Mouse (Mus musculus) testis, adult 2 months (tissue): Measurements from ENCODE around the gene Pdcd4. TPM values are rescaled to one million over a fixed set of nuclear protein-coding genes. Genes with fewer than 3 reads are reported as not detected.
"Not testable (repeated sequence)": the region's sequence is repeated elsewhere in the genome, so short reads cannot be mapped to it uniquely, and the experiment has no call there.

Source experiments
- H3K27ac ChIP-seq: fragments of 200-500 bp; 2 replicates; pipeline ENCODE4 v1.5.1; 2012; ENCODE audit warnings: low read depth, low read length; ENCODE audit not compliant: control insufficient read depth, insufficient read depth
- H3K27me3 ChIP-seq: fragments of 200-500 bp; 2 replicates; pipeline ENCODE4 v1.6.1; 2012; ENCODE audit warnings: mild to moderate bottlenecking, low read length, moderate library complexity; ENCODE audit not compliant: control insufficient read depth, insufficient read depth
- H3K36me3 ChIP-seq: fragments of 200-500 bp; 2 replicates; pipeline ENCODE4 v1.6.1; 2012; ENCODE audit warnings: mild to moderate bottlenecking, low read length; ENCODE audit not compliant: control insufficient read depth, insufficient read depth
- H3K4me1 ChIP-seq: fragments of 200-500 bp; 2 replicates; pipeline ENCODE4 v1.6.1; 2012; ENCODE audit warnings: low read length; ENCODE audit not compliant: control insufficient read depth, insufficient read depth
- H3K4me3 ChIP-seq: fragments of 200-500 bp; 2 replicates; pipeline ENCODE4 v1.5.1; 2012; ENCODE audit warnings: low read depth, mild to moderate bottlenecking, low read length, moderate library complexity, mixed read lengths; ENCODE audit not compliant: control insufficient read depth
- CTCF ChIP-seq: fragments of 200-500 bp; IDR thresholded peaks from 2 replicates; pipeline ENCODE4 v1.5.1; 2012; ENCODE audit warnings: low read depth, mild to moderate bottlenecking, inconsistent platforms, low read length, moderate library complexity; ENCODE audit not compliant: control insufficient read depth, insufficient read depth, insufficient replicate concordance
- POLR2A ChIP-seq: fragments of 200-500 bp; IDR thresholded peaks from 2 replicates; pipeline ENCODE4 v1.6.1; 2012; ENCODE audit warnings: low read depth, mild to moderate bottlenecking, inconsistent platforms, low read length, moderate library complexity; ENCODE audit not compliant: control insufficient read depth
- polyA plus RNA-seq: library from polyadenylated mRNA; depleted of rRNA; stranded (reverse); fragments of >200 nt; gene quantifications from 2 replicates; pipeline ENCODE4 v1.2.3, GENCODE M21; 2012

Pdcd4 gene
- polyA plus RNA-seq, 1 experiment = 46.6 TPM

DNA sequence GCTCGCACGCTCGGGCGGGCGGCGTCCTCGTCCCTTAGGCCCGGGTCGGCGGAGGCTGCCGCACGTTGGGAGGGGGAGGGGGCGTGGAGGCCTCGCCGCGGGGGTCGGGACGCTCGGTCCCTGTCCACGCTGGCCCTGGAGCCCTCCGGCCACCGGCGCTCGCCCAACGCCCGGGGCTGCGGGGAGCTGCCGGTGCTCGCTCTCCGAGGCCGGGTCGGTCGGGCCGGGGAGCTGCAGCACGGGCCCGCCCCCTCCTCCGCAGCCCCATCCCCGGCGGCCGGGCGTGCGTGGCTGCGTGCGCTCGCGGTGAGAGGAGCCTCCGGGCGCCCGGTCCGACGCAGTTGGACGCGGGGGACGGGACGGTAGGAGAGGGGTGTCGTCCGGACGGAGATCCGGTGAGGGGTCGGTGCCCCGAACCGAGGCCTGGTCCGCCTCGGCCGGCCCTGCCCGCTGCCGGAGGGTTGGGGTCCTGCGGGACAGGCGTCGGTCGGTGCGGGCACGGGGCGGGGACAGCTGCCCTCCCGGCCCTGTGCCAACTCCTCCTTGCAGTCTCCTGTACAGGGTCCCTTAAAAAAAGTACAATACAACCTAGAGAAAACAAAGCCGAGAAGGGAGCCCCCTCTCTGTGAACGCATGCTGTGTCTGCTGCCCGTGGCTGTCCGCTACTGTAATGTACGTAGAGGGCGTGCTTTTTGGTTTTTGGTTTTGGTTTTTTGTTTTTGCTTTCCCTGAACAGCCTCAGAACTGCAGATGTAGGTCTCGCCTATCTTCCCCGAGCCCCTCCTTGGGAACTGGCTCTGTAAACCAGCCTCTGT, 11.7 kb downstream of the Pdcd4 start:
- Histone ChIP-seq H3K27me3 (no peaks in the 10 kb centered on the region), H3K4me3 (peak overlapping the region; percentile 94), H3K27ac (peak overlapping the region; percentile 91), H3K4me1 (peaks cover 7% of the 10 kb centered on the region), H3K36me3 (no peaks in the 10 kb centered on the region)
- TF ChIP-seq POLR2A = no peak
- TF ChIP-seq CTCF = no peak

- TF ChIP-seq POLR2A (no peak), CTCF (no peak)
- H3K27me3 ChIP-seq = no peaks in the 10 kb centered on the region
- no peaks in the 10 kb centered on the region for H3K36me3 ChIP-seq
These were observed 12.9 kb downstream of the Pdcd4 start for GRCm38 (mm10) chr19:53904833-53905480.

DNA sequence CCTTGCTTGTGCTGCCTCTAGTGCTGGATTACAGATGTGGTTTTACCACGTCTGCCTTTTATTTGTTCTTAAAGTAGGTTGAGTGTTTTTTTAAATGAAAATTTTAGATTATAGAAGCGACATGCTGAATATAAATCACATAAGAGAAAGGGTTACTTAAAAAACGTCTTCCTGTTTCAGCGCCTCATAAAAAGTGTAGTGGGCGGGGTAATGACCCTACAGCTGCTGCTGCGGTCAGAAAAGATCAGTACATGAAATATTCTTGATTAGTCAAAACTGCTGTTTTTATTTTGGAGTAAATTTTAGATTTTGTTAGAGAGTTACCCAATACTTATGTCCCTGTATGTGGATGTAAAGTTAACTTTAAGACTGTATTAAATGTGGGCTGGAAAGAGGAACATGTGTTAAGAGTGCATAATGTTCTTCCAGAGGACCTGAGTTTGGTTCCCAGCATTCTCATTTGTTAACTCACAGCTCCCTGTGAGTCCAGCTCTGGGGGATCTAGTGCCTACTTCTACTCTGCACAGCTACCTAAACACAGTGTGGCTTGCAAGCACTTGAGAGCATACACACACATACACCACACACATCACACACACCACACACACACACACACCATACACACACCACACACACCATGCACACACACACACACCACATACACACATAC, 14.1 kb downstream of the Pdcd4 start:
- peaks cover 7% of the 10 kb centered on the region for H3K4me1 ChIP-seq
- H3K27me3 ChIP-seq = no peaks in the 10 kb centered on the region
- H3K36me3 ChIP-seq = no peaks in the 10 kb centered on the region
- no peak for TF ChIP-seq CTCF
- no peak for TF ChIP-seq POLR2A
- H3K4me3 ChIP-seq = no peak overlapping the region
- H3K27ac ChIP-seq = no peak overlapping the region

More at GRCm38 (mm10) chr19:53904833-53905480, 12.9 kb downstream of the Pdcd4 start:
- Histone ChIP-seq H3K4me1 (peaks cover 7% of the 10 kb centered on the region), H3K4me3 (no peak overlapping the region), H3K27ac (no peak overlapping the region)

DNA sequence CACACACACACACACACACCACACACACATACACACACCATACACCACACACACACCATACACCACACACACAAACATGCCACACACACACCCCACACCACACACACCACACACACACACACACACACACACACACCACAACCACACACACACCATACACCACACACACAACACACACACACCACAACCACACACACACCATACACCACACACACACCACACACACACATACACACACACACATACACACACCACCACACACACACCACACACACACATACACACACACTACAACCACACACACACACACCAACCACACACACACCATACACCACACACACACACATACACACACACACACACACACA, 14.7 kb downstream of the Pdcd4 start:
- H3K4me1 ChIP-seq, H3K27me3 ChIP-seq, H3K4me3 ChIP-seq, H3K27ac ChIP-seq, H3K36me3 ChIP-seq: not testable (repeated sequence)

- no peak overlapping the region for H3K27ac ChIP-seq
- H3K36me3 ChIP-seq = no peaks in the 10 kb centered on the region; the same call in 1 of the 2 replicates
- H3K4me1 ChIP-seq = no peaks in the 10 kb centered on the region
- no peak overlapping the region for H3K4me3 ChIP-seq
- no peaks in the 10 kb centered on the region for H3K27me3 ChIP-seq
- TF ChIP-seq CTCF (no peak), POLR2A (no peak)
These were observed 22.9 kb downstream of the Pdcd4 start for GRCm38 (mm10) chr19:53914950-53915349.

DNA sequence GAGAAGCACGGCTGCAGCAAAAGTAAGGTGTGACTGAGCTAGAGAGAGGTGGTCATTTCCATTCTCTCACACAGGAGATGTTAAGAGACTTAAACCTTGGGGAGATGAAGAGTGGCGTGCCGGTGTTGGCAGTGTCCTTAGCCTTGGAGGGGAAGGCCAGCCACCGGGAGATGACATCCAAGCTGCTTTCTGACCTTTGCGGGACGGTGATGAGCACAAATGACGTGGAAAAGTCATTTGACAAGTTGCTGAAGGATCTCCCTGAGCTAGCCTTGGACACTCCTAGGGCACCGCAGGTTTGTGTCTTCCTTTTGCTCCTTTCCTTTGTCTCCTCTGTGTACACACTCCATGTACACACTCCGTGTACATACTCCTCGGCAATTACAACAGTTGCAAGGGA, 27.5 kb downstream of the Pdcd4 start:
- peaks cover 1% of the 10 kb centered on the region; the same call in 1 of the 2 replicates for H3K36me3 ChIP-seq
- H3K4me1 ChIP-seq = no peaks in the 10 kb centered on the region
- no peak overlapping the region for H3K27ac ChIP-seq
- TF ChIP-seq POLR2A (no peak), CTCF (no peak)
- H3K27me3 ChIP-seq = no peaks in the 10 kb centered on the region
- H3K4me3 ChIP-seq = no peak overlapping the region

DNA sequence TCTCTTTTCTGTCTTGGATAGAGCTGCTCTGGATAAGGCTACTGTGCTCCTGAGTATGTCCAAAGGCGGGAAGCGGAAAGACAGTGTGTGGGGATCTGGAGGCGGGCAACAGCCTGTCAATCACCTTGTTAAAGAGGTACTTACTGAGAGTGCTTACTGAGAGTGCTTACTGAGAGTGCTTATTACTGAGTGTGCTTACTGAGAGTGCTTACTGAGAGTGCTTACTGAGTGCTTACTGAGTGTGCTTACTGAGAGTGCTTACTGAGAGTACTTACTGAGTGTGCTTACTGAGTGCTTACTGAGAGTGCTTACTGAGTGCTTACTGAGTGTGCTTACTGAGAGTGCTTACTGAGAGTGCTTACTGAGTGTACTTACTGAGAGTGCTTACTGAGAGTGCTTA, 30.0 kb downstream of the Pdcd4 start:
- H3K27me3 ChIP-seq, H3K36me3 ChIP-seq, H3K27ac ChIP-seq, H3K4me3 ChIP-seq, H3K4me1 ChIP-seq: not testable (repeated sequence)

GRCm38 (mm10) chr19:53925338-53925751, 33.3 kb downstream of the Pdcd4 start:
- no peak overlapping the region for H3K27ac ChIP-seq
- no peak overlapping the region for H3K4me3 ChIP-seq
- H3K36me3 ChIP-seq = 0 out of 2 replicates have a peak, but pooled peaks cover 1% of the 10 kb centered on the region
- TF ChIP-seq CTCF (no peak), POLR2A (no peak)
- no peaks in the 10 kb centered on the region for H3K27me3 ChIP-seq
- no peaks in the 10 kb centered on the region for H3K4me1 ChIP-seq
